Mouse (Mus musculus): ENCODE measurements at regions not wholly inside any gene's neighbourhood (a gene's known extent, or its start where the extent isn't known, plus 50 kb on each side); places are given as distances from the start of the nearest gene placed in this dataset.
"Not testable (repeated sequence)": the region's sequence is repeated elsewhere in the genome, so short reads cannot be mapped to it uniquely, and the experiment has no call there.

DNA sequence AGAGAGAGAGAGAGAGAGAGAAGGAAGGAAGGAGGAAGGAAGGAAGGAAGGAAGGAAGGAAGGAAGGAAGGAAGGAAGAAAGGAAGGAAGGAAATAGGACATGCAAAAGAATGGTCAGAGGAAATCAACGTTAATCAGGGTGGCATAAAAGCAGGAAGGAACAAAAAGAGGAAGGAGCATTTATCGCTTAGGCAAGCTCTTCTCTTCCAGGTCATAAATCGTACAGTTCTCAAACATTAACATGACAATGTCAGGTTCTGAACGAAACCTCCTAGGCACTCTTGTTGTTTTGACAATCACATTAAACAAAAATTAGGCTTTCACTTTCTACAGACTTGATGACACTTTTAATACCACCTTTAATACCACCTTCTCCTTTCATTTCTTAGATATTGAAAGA is 594.0 kb downstream of the Efna5 start:
- DNase-seq (ENCODE audit: low spot score), result no peak

DNA sequence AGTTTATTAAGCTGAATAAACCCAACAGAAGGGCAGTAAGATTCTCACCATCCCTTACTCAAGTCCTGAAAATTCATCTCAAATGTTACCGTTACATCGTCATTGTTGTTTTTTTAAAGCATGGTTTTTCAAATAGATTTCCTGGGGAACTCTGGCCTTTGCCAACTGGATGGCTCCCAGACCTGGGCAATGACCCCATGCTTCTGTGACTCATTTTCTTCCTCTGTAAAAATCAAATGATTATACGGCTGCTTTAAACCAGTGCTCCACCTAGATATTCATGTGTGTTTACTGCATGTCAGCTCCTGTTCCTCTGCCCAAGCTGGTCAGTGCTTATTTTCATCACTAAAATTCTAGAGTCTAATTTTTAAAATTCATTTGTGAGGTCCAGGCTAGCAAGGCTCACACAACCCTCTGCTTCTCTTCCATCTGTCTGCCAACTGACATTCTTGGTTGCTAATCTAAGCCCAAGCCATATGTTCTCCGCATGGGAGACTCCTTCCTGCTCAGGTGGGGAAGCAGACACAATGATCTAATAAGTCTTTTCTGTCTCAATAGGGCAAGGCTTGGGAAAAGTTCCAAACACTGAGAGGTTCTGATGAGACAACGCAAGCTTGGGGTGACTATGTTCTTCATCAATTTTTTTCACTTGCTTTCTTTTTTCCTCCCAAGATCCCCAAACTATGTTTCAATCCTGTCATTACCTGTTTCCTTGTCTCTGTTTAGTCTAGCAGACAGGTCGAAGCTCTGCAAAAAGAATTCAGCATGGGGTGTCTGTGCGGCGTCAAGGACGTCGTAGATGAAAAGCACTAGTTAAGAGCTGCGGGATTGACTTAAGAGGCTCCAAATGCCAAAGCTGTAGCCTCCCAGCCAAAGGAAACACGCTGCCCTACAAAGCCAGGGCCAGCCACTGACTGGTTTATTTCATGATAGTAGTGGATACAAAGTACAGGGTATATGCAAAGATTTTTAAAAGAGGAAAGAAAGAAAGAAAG is 594.7 kb downstream of the Efna5 start:
- no peak for DNase-seq (ENCODE audit: low spot score)

DNA sequence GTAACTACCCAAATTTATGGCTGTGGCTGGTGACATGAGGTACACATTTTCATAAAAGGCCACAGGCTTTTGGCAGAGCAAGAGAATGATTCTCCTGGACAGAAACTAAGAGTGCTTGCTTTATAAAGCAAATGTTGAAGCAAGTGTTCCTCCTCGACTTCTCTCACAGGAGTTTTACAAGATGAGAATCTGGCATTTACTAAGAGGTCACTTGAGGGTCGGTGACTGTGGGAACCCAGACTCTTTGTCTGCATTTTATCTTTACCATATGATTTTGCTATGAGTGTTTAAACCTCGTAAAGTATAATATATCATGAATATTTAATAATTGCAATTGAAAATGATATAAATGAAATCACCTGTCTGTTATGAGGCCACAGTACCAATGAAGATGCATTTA is 600.9 kb downstream of the Efna5 start:
- DNase-seq (ENCODE audit: low spot score), result no peak

DNA sequence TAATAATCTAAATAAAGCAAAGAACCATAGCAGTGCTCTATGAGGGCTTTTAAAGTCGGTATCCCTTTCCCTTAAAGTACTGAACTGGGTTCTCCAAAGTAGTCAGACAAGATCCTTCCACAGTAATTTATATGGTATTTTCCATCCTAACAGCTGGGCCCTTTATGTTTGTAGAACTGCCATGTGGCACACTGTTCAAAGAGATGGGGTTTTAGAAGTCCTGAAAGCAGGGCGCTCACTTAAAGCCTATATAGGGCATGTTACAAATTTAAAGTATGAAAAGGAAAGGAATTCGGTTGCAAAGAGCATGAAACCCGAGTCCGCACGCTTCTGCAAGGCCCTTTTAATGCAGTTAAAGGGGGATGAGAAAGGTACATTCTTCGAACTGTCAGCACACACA is 609.7 kb downstream of the Efna5 start:
- DNase-seq (ENCODE audit: low spot score), result no peak

- no peak for DNase-seq (ENCODE audit: low spot score)
Measured at GRCm38 (mm10) chr17:62269279-62269678, 611.8 kb downstream of the Efna5 start.

DNA sequence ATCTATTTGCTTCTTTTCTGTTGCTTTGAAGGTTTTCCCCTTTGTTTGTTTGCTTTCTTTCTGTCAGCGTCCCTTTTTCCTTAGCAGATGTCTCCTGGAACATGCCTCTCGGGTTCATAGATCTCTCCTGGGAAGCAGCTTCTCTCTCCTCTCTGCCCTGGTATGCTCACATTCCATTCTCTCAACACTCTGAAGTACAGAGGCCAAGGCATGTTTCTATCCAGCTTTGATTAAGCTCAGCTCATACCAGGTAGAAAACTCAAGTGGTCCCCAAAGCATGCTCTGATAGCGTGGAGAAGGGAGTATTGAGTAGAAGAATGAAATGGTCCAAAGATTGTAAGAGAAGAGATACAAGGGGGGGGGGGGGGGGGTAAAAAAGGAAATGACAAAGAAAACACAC is 627.7 kb downstream of the Efna5 start:
- no peak for DNase-seq (ENCODE audit: low spot score)

DNA sequence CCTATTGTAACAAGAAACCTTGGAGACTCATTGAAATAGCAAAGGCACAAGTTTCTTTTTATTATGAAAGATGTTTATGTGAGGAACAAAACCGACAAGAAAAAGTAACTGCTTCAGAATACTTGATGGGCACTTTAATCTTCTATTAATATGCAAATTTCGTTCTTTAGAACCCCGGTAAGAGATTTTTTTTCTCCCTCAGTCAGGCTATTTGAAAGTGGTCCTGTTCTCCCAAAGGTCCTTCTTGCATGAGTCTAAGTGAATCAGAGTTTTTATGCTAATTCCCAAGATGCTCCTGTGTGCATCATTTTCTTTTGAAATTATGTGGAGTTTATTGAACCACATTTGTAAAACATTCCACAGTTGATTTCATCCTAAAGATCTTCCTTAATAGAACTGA is 633.1 kb downstream of the Efna5 start:
- DNase-seq (ENCODE audit: low spot score), result no peak

- DNase-seq (ENCODE audit: low spot score), result no peak
Measured at GRCm38 (mm10) chr17:62246650-62247049, 634.5 kb downstream of the Efna5 start.

DNA sequence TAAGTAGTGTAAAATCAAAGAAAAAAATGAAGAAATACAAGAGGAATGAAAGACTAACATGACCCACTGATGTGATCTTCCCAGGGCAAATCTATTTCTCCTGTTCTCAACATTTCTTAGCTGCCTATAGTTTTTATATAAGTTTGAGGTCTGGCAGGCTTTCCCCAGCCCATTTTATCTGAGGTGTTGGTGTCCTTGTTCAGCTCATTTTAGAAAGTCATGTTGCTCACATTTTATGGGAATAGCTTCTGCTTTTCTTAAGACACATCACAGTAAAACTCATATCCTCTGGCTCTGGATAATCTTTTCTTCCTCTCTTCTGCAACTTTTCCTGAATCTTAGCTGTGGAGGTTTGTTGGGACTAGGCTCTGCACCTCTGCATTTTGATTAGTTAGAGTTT is 650.2 kb downstream of the Efna5 start:
- no peak for DNase-seq (ENCODE audit: low spot score)

- no peak for DNase-seq (ENCODE audit: low spot score)
Measured at GRCm38 (mm10) chr17:62210441-62211025, 670.6 kb downstream of the Efna5 start.

- no peak for DNase-seq (ENCODE audit: low spot score)
Measured at GRCm38 (mm10) chr17:62202658-62203057, 678.5 kb downstream of the Efna5 start.

DNA sequence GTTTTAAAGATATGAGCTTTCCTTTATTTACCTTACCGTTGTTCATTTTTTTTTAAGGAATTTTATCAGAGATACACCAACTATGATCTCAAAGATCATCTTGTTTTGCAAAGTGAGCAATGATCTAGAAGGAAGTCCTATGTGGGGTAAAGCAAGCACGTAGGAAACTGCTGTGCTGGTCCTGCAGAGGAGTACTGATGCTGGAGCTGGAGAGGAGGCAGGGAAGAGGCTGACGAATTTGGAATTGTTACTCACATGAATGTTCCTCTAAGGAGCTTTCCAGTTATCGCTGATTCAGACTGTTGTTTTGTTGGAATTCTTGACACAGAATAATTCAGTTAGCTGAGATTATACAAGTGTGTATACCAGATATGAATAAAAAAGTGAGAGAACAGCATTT is 680.6 kb downstream of the Efna5 start:
- DNase-seq (ENCODE audit: low spot score), result no peak

GRCm38 (mm10) chr17:62199559-62199958 is 681.6 kb downstream of the Efna5 start:
- no peak for DNase-seq (ENCODE audit: low spot score)

DNA sequence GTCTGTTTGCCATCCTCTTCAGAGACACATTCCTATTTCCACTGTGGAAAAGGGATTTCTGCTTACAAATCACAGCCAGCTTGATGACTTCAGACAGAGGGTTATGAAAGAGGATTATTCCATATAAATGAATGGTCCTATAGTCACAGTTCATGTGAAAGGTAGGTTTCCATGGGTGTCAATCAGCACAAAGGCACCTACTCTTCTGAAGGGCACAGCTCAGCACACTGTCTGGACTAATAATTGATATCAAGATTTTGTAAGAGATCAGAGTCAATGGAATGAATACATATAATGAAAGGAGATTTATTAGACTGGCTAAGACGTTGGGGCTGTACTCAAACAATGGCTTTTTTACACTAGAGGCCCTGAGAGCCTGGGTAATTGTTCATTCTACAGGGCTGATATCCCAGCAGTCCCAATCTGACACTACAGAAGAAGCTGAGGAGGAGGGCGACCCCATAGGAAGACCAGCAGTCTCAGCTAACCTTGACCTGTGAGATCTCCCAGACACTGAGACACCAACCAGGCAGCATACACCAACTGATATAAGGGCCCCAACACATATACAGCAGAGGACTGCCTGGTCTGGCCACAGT is 702.4 kb downstream of the Efna5 start:
- no peak for DNase-seq (ENCODE audit: low spot score)

DNA sequence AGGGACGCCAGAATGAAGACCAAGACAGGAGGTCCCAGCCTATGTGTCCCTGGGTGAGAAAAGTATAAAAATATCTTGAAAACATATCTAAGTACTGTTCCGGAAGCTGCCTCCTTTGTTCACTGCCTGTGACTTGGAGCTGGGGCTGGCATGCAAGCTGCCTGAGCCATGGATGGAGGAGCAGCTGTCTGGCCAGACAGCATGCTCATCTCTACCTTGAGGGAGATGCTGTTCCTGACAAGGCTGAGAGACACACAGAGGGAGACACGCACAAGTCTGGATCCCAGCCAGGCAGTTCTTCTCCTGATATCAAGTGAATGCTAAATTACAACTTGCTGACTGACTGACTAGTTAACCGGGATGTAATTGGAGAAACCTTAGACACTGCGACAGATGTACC is 704.8 kb downstream of the Efna5 start:
- no peak for DNase-seq (ENCODE audit: low spot score)

GRCm38 (mm10) chr17:62172305-62172704 is 708.8 kb downstream of the Efna5 start:
- DNase-seq (ENCODE audit: low spot score), result no peak

DNA sequence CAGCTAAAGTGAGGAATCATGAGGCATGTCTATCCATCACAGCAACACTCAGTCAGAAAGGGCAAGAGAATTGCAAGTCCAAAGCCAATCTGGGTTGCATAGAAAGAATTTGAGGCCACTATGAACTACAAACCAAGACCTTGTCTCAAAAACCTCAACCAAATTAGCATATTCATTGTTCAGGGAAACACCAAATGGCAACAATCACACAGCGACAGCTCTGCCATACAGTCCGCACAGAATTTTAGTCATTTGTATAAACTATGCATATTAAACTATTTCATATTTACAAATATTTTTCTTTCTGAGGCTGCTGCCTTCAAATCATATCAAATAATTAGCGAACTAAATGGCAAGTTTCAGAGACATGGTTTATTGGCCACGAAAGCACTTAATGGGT is 709.6 kb downstream of the Efna5 start:
- no peak for DNase-seq (ENCODE audit: low spot score)

DNA sequence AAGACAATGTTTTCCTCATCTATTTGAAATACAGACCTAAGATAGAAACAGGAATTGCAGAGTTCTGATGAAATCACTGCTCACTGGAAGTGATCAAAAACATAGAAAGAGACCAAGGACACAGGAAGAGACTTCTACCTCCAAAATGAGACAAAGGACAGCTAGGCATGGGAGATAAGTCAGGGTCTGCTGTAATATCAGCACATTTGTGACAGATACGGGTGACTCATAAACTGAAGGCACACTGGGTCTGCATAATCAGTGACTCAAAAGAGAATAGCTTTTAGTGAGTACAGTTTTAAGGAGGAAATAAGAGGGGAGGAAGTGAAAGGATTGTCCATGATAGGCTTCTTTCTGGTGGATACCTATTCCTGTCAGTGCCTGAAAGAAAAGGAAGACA is 719.7 kb downstream of the Efna5 start:
- no peak for DNase-seq (ENCODE audit: low spot score)

DNA sequence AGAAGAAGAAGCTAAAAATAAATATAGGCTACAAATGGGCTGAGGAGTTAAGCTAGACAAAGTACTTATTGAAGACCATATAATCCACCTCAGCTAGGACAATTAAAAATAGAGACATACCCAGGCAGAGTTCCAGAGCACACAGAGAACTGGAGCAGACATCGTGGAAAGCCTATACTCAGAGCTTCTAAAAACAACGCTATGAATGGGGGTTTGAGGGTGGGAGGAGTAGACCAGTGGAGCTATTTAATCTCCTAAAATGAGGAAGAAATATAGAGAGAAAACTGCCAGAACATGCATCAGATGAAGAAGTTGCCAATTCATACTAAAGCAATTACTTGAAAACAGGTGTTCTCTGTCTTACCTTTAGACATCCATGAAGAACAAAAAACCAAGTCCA is 720.8 kb downstream of the Efna5 start:
- no peak for DNase-seq (ENCODE audit: low spot score)

- no peak for DNase-seq (ENCODE audit: low spot score)
Measured at GRCm38 (mm10) chr17:62135050-62135449, 746.1 kb downstream of the Efna5 start.

DNA sequence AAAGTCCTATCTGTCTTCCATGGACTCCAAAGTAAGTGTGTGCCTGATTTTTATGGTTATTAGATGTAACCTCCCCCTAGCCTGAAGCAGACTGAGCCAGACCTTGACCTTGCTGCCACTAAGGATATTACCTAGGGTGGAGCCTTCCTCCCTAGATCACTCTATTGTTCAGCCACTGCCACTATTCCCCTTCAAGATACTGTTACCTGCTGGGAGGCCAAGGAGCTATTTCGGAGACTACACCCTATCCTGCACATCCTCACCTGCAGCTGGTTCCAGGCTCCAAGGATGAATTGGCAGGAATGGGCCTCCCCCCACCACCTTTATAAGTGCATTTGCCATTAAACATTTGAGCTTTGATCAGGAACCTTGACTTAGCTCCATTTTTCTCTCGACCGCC is 769.4 kb downstream of the Efna5 start:
- DNase-seq (ENCODE audit: low spot score), result not testable (repeated sequence)

GRCm38 (mm10) chr17:62109052-62109451 is 772.1 kb downstream of the Efna5 start:
- DNase-seq (ENCODE audit: low spot score), result no peak

DNA sequence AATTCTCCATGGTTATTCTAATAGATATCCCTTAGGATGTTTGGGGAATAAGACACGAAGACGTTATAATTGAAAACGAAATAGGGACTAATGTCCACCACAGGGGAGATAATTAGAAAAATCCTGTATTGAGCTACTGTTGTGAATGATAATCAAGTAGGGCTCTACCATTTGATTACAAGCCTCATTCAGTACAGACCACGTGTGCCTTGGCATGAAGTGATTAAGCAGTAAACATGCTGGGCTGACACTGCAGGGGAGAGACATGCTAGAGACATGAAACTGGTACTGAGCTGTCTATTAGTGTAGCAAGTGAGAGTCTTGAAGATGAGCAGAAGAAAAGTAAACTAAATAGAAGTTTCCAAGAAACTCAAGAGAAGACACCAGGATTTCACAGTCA is 797.8 kb downstream of the Efna5 start:
- no peak for DNase-seq (ENCODE audit: low spot score)

Data from ovary, postnatal 10 days (tissue).